ENCODE assay signal across 8 mouse cellular contexts in the genomic region with DNA sequence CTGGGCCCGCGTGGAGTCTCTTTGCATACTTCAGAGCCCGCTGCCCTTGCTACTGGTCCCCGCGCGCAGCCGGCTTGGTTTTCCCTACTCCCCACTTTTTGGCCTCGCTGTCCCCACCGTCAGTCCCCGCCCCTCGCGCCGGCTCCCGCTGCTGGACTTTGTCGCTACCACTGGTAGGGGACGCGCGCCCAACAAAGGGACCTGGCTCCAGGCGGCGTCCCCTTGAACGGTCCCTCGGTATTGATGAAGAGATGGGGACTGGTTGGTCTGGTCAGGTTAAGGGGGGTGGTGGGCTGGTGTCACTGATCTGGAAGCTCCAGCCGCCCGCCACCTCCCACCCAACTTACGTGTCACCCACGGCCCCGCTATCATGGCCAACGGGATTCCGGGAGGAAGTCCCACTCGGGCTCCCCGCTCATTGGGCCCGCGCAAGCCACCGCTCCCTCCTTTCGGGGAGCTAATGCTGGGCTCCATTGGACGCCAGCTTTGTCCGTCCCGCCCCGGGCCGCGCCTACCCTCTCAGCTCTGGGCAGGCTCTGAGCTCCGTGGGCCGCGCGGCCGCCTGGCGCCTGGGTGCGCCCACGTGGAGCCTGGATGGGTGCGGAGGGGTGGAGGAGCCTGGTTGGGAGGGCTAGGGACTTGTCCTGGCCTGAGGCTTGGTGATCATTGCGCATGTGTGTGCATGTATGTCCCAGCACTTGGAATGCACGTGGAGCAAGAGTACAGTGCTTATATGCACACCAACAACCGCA. TPM values are rescaled to one million over a fixed set of nuclear protein-coding genes. Genes with fewer than 3 reads are reported as not detected.
A peak's percentile ranks its signal among the peaks of the same experiment; 100 is the strongest.
DNase-seq lines count a peak whose midpoint lies in the region; ATAC-seq and TF ChIP-seq lines count a peak whose summit lies in the region.

Golim4 (minus strand) TSS at position 399 of the 752 bp plus-strand sequence.

- peaks cover 11% of the 10 kb centered on the region for H3K4me1 ChIP-seq in bone marrow macrophage, adult 2 months (ENCODE audit: control insufficient read depth, insufficient read depth, low read length)
- peaks cover 8% of the 10 kb centered on the region for H3K4me1 ChIP-seq in embryonic fibroblast, embryonic 13.5 days (ENCODE audit: control insufficient read depth, insufficient read depth, low read length)
- H3K4me1 ChIP-seq in kidney, embryonic 14.5 days (ENCODE audit: control insufficient read depth, insufficient read depth, low read length): 0 out of 2 replicates have a peak, but pooled peaks cover 20% of the 10 kb centered on the region
- H3K4me1 ChIP-seq in limb, embryonic 15.5 days: peaks cover 33% of the 10 kb centered on the region

- H3K4me3 ChIP-seq in bone marrow macrophage, adult 2 months (ENCODE audit: insufficient read depth, low read length): peak within 1 kb of the TSS; percentile 84
- peak within 1 kb of the TSS; percentile 59 for H3K4me3 ChIP-seq in embryonic fibroblast, embryonic 13.5 days (ENCODE audit: insufficient read depth, low read length)
- peak within 1 kb of the TSS; percentile 52 for H3K4me3 ChIP-seq in kidney, embryonic 14.5 days (ENCODE audit: low read length)
- peak within 1 kb of the TSS; percentile 81 for H3K4me3 ChIP-seq in limb, embryonic 15.5 days

- ATAC-seq in kidney, embryonic 14.5 days (ENCODE audit: low FRiP score, low TSS enrichment): peak; percentile 99
- peak; percentile 100 for ATAC-seq in limb, embryonic 15.5 days (ENCODE audit: insufficient number of reproducible peaks, low FRiP score, low TSS enrichment, low read depth)

- H3K9me3 ChIP-seq in kidney, embryonic 14.5 days (ENCODE audit: control insufficient read depth, low read length): no peaks in the 10 kb centered on the region
- no peaks in the 10 kb centered on the region for H3K9me3 ChIP-seq in limb, embryonic 15.5 days

- WGBS in kidney, embryonic 14.5 days: under 1% methylated on average over 53 of the region's 53 CpGs
- WGBS in limb, embryonic 15.5 days: under 1% methylated on average over 53 of the region's 53 CpGs

- no peaks in the 10 kb centered on the region for H3K27me3 ChIP-seq in kidney, embryonic 14.5 days (ENCODE audit: control insufficient read depth, insufficient read depth, low read length)
- no peaks in the 10 kb centered on the region for H3K27me3 ChIP-seq in limb, embryonic 15.5 days

- H3K4me2 ChIP-seq in kidney, embryonic 14.5 days (replicated peaks; ENCODE audit: low read depth, low read length): peak within 1 kb of the TSS; percentile 71
- H3K4me2 ChIP-seq in limb, embryonic 15.5 days: peak within 1 kb of the TSS; percentile 66

- peak; percentile 82 for DNase-seq in 416B (ENCODE audit: low read depth)
- DNase-seq in heart, adult 9 months (ENCODE audit: low spot score in 2 of 2): peak; percentile 95 to 96
- peak; percentile 66 to 75 for DNase-seq in monocyte, adult 2 months (ENCODE audit: low read depth in 1 of 2, low spot score in 2 of 2)
- DNase-seq in spleen, postnatal 36 days (ENCODE audit: low spot score in 2 of 2): peak; percentile 88 to 90

- peak; percentile 65; the same call in 1 of the 2 replicates for TF ChIP-seq POLR2A in bone marrow macrophage, adult 2 months (IDR thresholded peaks at IDR 0.05; ENCODE audit: borderline replicate concordance, low read depth, low read length)
- TF ChIP-seq POLR2A in embryonic fibroblast, embryonic 13.5 days (IDR thresholded peaks at IDR 0.05; ENCODE audit: low read depth, low read length): peak; percentile 82

- H3K36me3 ChIP-seq in kidney, embryonic 14.5 days (ENCODE audit: control insufficient read depth, insufficient read depth, low read length): no peaks in the 10 kb centered on the region
- H3K36me3 ChIP-seq in limb, embryonic 15.5 days: no peaks in the 10 kb centered on the region

- TF ChIP-seq CTCF in bone marrow macrophage, adult 2 months (IDR thresholded peaks at IDR 0.05; ENCODE audit: low read depth, low read length): no peak
- TF ChIP-seq CTCF in embryonic fibroblast, embryonic 13.5 days (IDR thresholded peaks at IDR 0.05; ENCODE audit: borderline replicate concordance, insufficient read depth, low read length): no peak

- H3K9ac ChIP-seq in kidney, embryonic 14.5 days (ENCODE audit: low read depth, low read length): peak within 1 kb of the TSS; percentile 58
- H3K9ac ChIP-seq in limb, embryonic 15.5 days: peak within 1 kb of the TSS; percentile 72

- peak within 1 kb of the TSS; percentile 55 for H3K27ac ChIP-seq in bone marrow macrophage, adult 2 months (ENCODE audit: insufficient read depth, low read depth, low read length)
- peak within 1 kb of the TSS; percentile 89 for H3K27ac ChIP-seq in embryonic fibroblast, embryonic 13.5 days (ENCODE audit: insufficient read depth, low read length)
- H3K27ac ChIP-seq in kidney, embryonic 14.5 days (ENCODE audit: low read depth, low read length): peak within 1 kb of the TSS; percentile 88
- H3K27ac ChIP-seq in limb, embryonic 15.5 days: peak within 1 kb of the TSS; percentile 95

RNA-seq across cellular contexts. Expression of gene Golim4, which starts in this region (rescaled TPM):
- polyA plus RNA-seq in bone marrow macrophage, adult 2 months (2012; ENCODE audit: insufficient read depth, insufficient read length, missing spikeins): 16.0 and 19.7 TPM in 2 replicates
- polyA plus RNA-seq in embryonic fibroblast, embryonic 13.5 days (2011; ENCODE audit: insufficient read length, low read depth, missing spikeins): 125 and 159 TPM in 2 replicates
- 44.3 and 51.7 TPM in 2 replicates for polyA plus RNA-seq in kidney, embryonic 14.5 days (2014; fragmentation: Nextera tagmentation; extraction: Ambion mirVana)
- 62.0 and 62.8 TPM in 2 replicates for polyA plus RNA-seq in limb, embryonic 15.5 days (2015; fragmentation: Nextera tagmentation; extraction: Ambion mirVana)

Comparison
In these comparisons a context has a peak if more than half of its experiments do, and no peak if none do; other contexts are left out.
1. Peak in every context shown above with its lines: DNase-seq, ATAC-seq, H3K4me3 ChIP-seq and H3K27ac ChIP-seq.